Mouse (Mus musculus) kidney, embryonic 16.5 days (tissue): Measurements from ENCODE around the gene Adh1. TPM values are rescaled to one million over a fixed set of nuclear protein-coding genes. Genes with fewer than 3 reads are reported as not detected.
A peak's percentile ranks its signal among the peaks of the same experiment; 100 is the strongest.

Experiments used
- ATAC-seq: fragments of 200-750 bp; cut with Nextera tagmentation; 2 replicates; pipeline ENCODE4 v1.8.0; 2017; ENCODE audit warnings: moderate TSS enrichment; ENCODE audit not compliant: low FRiP score, low TSS enrichment
- H3K27ac ChIP-seq: fragments of 300-500 bp; sonication (generic); 2 replicates; pipeline ENCODE4 v1.5.1; 2014; ENCODE audit warnings: low read length
- H3K27me3 ChIP-seq: fragments of 300-500 bp; sonication (generic); 2 replicates; pipeline ENCODE4 v1.6.1; 2014; ENCODE audit warnings: low read length, control low read depth, mixed read lengths; ENCODE audit not compliant: insufficient read depth
- H3K36me3 ChIP-seq: fragments of 300-500 bp; sonication (generic); 2 replicates; pipeline ENCODE4 v1.6.1; 2014; ENCODE audit warnings: low read length, control low read depth, mixed read lengths; ENCODE audit not compliant: insufficient read depth
- H3K4me1 ChIP-seq: fragments of 300-500 bp; sonication (generic); 2 replicates; pipeline ENCODE4 v1.6.1; 2014; ENCODE audit warnings: low read length, control low read depth, mixed read lengths; ENCODE audit not compliant: insufficient read depth
- H3K4me2 ChIP-seq: fragments of 300-500 bp; sonication (generic); replicated peaks from 2 replicates; pipeline ENCODE4 v1.6.1; 2014; ENCODE audit warnings: low read depth, low read length
- H3K4me3 ChIP-seq: fragments of 300-500 bp; sonication (generic); 2 replicates; pipeline ENCODE4 v1.5.1; 2014; ENCODE audit warnings: mild to moderate bottlenecking, low read length
- H3K9ac ChIP-seq: fragments of 300-500 bp; sonication (generic); replicated peaks from 2 replicates; pipeline ENCODE4 v1.6.1; 2014; ENCODE audit warnings: low read length
- H3K9me3 ChIP-seq: fragments of 300-500 bp; sonication (generic); 2 replicates; pipeline ENCODE4 v1.6.1; 2016; ENCODE audit warnings: low read length, control low read depth
- WGBS: fragments of 180-500 bp; shearing (Covaris S2); extraction: QIAGEN DNeasy Blood & Tissue Kit; methylation state at CpG from one replicate; pipeline ENCODE4 v1.1.7; 2014; 5-methylcytosine and 5-hydroxymethylcytosine counted together
- polyA plus RNA-seq: library from polyadenylated mRNA; unstranded; fragments of >200 nt; fragmentation: Nextera tagmentation; extraction: Ambion mirVana; gene quantifications from 2 replicates; pipeline ENCODE4 v1.2.1, GENCODE M21; 2015

Gene Adh1
- polyA plus RNA-seq, 1 experiment from 2014 or later = 115 TPM

GRCm38 (mm10) chr3:138248746-138249145 is 12.0 kb upstream of the Adh1 start:
- peak overlapping the region; percentile 82 for H3K27ac ChIP-seq
- ATAC-seq = no peak
- H3K36me3 ChIP-seq = no peaks in the 10 kb centered on the region
- no peak overlapping the region for H3K9ac ChIP-seq
- 71% methylated on average over 8 of the region's 8 CpGs for WGBS
- no peak overlapping the region for H3K4me3 ChIP-seq
- no peaks in the 10 kb centered on the region for H3K9me3 ChIP-seq
- H3K4me2 ChIP-seq = no peak overlapping the region
- peaks cover 26% of the 10 kb centered on the region for H3K4me1 ChIP-seq
- H3K27me3 ChIP-seq = no peaks in the 10 kb centered on the region

DNA sequence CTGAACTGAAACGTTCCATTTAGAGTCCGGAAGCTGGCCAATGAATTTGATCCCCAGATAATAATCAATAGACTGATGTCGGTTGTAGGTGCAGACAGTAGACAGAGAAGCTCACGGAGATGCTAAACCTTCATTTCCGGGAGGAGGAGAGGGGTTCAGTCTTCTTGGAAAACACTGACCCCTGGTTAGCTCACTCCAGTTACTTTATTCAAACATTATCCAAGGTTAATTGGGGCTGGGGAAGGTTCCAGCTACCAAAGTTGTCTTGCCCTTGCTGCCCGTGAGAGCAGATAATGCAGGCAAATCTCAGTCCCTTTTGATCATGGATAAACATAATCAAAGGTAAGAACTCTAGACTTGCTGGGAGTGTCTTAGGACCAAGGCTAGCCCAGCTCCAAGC is 9.6 kb upstream of the Adh1 start:
- peak overlapping the region; percentile 16; the same call in 1 of the 2 replicates for H3K27ac ChIP-seq
- no peak overlapping the region for H3K4me3 ChIP-seq
- no peak overlapping the region for H3K4me2 ChIP-seq
- no peak overlapping the region for H3K9ac ChIP-seq
- H3K9me3 ChIP-seq = no peaks in the 10 kb centered on the region
- WGBS = 70% methylated on average over 6 of the region's 6 CpGs
- ATAC-seq = no peak
- H3K36me3 ChIP-seq = no peaks in the 10 kb centered on the region
- H3K27me3 ChIP-seq = no peaks in the 10 kb centered on the region
- H3K4me1 ChIP-seq = peaks cover 28% of the 10 kb centered on the region

- WGBS = 44% methylated on average over 5 of the region's 5 CpGs
- ATAC-seq = peak; percentile 30; the same call in 1 of the 2 replicates
Measured at GRCm38 (mm10) chr3:138254205-138254604, 6.6 kb upstream of the Adh1 start.

DNA sequence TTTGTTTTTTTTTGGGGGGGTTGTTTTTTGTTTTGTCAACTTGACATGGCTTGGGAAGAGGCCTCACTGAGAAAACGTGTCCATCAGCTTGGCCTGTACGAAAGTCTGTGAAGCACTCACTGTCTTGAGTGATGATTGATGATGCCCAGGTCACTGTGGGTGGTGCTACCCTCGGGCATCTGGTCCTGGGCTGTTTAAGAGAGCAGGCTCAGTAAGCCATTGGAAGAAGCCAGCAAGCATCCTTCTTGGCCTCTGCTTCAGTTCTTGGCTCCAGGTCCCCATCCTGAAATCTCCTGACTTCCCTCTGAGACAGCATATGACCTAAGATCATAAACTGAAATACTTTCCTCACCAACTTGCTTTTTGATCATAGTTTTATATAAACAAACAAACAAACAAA is 5.4 kb upstream of the Adh1 start:
- no peak overlapping the region for H3K27ac ChIP-seq
- H3K4me3 ChIP-seq = no peak overlapping the region
- H3K27me3 ChIP-seq = no peaks in the 10 kb centered on the region
- no peaks in the 10 kb centered on the region for H3K9me3 ChIP-seq
- H3K9ac ChIP-seq = no peak overlapping the region
- H3K4me2 ChIP-seq = no peak overlapping the region
- no peaks in the 10 kb centered on the region for H3K36me3 ChIP-seq
- WGBS = 26% methylated on average over 3 of the region's 3 CpGs
- 0 out of 2 replicates have a peak, but pooled peaks cover 2% of the 10 kb centered on the region for H3K4me1 ChIP-seq
- no peak for ATAC-seq

More at GRCm38 (mm10) chr3:138254205-138254604, 6.6 kb upstream of the Adh1 start:
- Histone ChIP-seq H3K27ac (no peak overlapping the region), H3K4me3 (no peak overlapping the region), H3K9me3 (no peaks in the 10 kb centered on the region), H3K27me3 (no peaks in the 10 kb centered on the region), H3K4me2 (no peak overlapping the region), H3K36me3 (no peaks in the 10 kb centered on the region), H3K4me1 (0 out of 2 replicates have a peak, but pooled peaks cover 2% of the 10 kb centered on the region), H3K9ac (no peak overlapping the region)

GRCm38 (mm10) chr3:138255780-138256550 is 4.8 kb upstream of the Adh1 start:
- WGBS = 76% methylated on average over 9 of the region's 9 CpGs
- Histone ChIP-seq H3K27ac (no peak overlapping the region), H3K9me3 (no peaks in the 10 kb centered on the region), H3K36me3 (no peaks in the 10 kb centered on the region), H3K27me3 (no peaks in the 10 kb centered on the region), H3K4me2 (no peak overlapping the region), H3K4me3 (no peak overlapping the region), H3K4me1 (0 out of 2 replicates have a peak, but pooled peaks cover 2% of the 10 kb centered on the region), H3K9ac (no peak overlapping the region)
- ATAC-seq = no peak

- no peak for ATAC-seq
- H3K4me3 ChIP-seq = no peak overlapping the region
- no peak overlapping the region for H3K4me2 ChIP-seq
- H3K36me3 ChIP-seq = no peaks in the 10 kb centered on the region
- no peak overlapping the region for H3K9ac ChIP-seq
- no peaks in the 10 kb centered on the region for H3K27me3 ChIP-seq
- H3K9me3 ChIP-seq = no peaks in the 10 kb centered on the region
- no peak overlapping the region for H3K27ac ChIP-seq
- WGBS = 44% methylated on average over 4 of the region's 4 CpGs
- H3K4me1 ChIP-seq = peaks cover 17% of the 10 kb centered on the region; the same call in 1 of the 2 replicates
Measured at GRCm38 (mm10) chr3:138262568-138262967, 1.8 kb downstream of the Adh1 start.

DNA sequence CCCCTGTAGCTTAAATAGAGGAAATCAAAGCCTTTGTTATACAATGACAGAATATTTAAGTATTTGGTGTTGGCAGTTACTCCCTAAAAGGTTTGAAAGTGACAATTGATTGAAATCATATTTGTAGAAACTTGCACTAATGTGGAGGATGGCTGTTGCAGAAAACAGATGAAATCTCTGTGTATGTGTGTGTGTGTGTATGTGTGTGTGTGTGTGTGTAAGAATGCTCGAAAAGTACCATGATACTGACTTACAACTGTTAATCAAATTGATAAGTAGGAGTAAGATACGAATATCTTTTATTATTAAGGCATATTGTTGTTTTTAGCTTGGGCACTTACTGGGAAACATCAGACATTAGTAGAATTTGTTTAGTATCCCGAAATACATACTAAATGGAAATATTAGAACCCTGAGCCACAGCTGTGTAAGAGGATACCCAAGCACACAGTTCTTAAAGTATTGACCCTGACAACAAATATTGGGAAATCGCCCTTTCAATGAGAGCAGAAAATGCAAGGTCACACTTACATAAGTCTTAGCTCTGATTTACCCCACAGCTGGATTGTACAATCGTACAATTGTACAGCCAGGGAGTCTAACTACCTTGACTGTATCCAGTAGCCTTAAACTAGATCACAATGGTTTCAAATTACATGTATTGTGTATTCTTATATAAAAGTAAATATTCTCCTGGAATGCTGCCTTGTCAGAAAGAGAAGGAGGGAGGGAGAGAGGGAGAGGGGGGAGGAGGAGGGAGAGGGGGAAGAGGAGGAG is 2.6 kb downstream of the Adh1 start:
- H3K4me2 ChIP-seq = no peak overlapping the region
- no peak overlapping the region for H3K4me3 ChIP-seq
- H3K27me3 ChIP-seq = no peaks in the 10 kb centered on the region
- WGBS = 40% methylated on average over 5 of the region's 5 CpGs
- no peak overlapping the region for H3K27ac ChIP-seq
- no peaks in the 10 kb centered on the region for H3K9me3 ChIP-seq
- 0 out of 2 replicates have a peak, but pooled peaks have one; percentile 27 for ATAC-seq
- no peaks in the 10 kb centered on the region for H3K36me3 ChIP-seq
- H3K9ac ChIP-seq = no peak overlapping the region
- H3K4me1 ChIP-seq = peaks cover 17% of the 10 kb centered on the region; the same call in 1 of the 2 replicates

DNA sequence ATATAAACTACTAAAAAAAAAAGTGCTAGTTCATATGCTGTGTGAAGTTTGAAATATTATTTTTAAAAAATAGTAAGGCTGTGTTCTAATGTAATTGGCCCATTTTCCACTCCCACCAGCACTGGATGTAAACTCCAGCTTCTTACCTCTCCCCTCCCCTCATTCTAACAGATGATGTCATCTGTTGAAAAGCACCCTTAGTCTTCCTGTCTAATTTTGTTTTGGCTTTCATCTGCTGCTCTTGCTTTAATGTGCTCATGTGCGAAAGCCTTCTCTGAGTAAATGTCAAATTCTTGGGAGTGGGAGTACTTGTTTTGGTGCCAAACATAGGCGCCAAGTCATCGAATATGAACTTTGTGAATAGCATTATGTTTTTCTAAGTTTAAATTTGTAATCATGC is 3.9 kb downstream of the Adh1 start:
- WGBS = 54% methylated on average over 3 of the region's 3 CpGs
- no peak overlapping the region for H3K27ac ChIP-seq
- no peaks in the 10 kb centered on the region for H3K9me3 ChIP-seq
- ATAC-seq = no peak
- H3K36me3 ChIP-seq = no peaks in the 10 kb centered on the region
- peaks cover 17% of the 10 kb centered on the region; the same call in 1 of the 2 replicates for H3K4me1 ChIP-seq
- H3K4me3 ChIP-seq = no peak overlapping the region
- H3K27me3 ChIP-seq = no peaks in the 10 kb centered on the region
- no peak overlapping the region for H3K4me2 ChIP-seq
- H3K9ac ChIP-seq = no peak overlapping the region

GRCm38 (mm10) chr3:138270507-138270906 is 9.7 kb downstream of the Adh1 start:
- ATAC-seq = peak; percentile 85
- 3% methylated on average over 1 of the region's 1 CpGs for WGBS
- H3K36me3 ChIP-seq = no peaks in the 10 kb centered on the region

More at GRCm38 (mm10) chr3:138270507-138270906, 9.7 kb downstream of the Adh1 start:
- peaks cover 12% of the 10 kb centered on the region; the same call in 1 of the 2 replicates for H3K4me1 ChIP-seq
- H3K9ac ChIP-seq = no peak overlapping the region
- H3K27me3 ChIP-seq = no peaks in the 10 kb centered on the region
- H3K27ac ChIP-seq = no peak overlapping the region
- H3K9me3 ChIP-seq = no peaks in the 10 kb centered on the region
- no peak overlapping the region for H3K4me3 ChIP-seq
- H3K4me2 ChIP-seq = no peak overlapping the region
